Mouse (Mus musculus) midbrain, embryonic 11.5 days (tissue): ENCODE measurements at regions not wholly inside any gene's neighbourhood (a gene's known extent, or its start where the extent isn't known, plus 50 kb on each side); places are given as distances from the start of the nearest gene placed in this dataset.

ENCODE experiments used
- ATAC-seq: fragments of 200-750 bp; cut with Nextera tagmentation; 2 replicates; pipeline ENCODE4 v1.8.0; 2017; ENCODE audit warnings: moderate TSS enrichment, moderate library complexity; ENCODE audit not compliant: low FRiP score
- DNase-seq: peaks from one replicate; pipeline ENCODE4 v3.0.0; 2015; ENCODE audit warnings: low spot score; ENCODE audit errors: missing footprints
- H3K27ac ChIP-seq: fragments of 300-500 bp; sonication (generic); 2 replicates; pipeline ENCODE4 v1.5.1; 2014; ENCODE audit warnings: low read depth, low read length
- H3K27me3 ChIP-seq: fragments of 300-500 bp; sonication (generic); 2 replicates; pipeline ENCODE4 v1.6.1; 2014; ENCODE audit warnings: mild to moderate bottlenecking, low read length, moderate library complexity, mixed read lengths; ENCODE audit not compliant: control insufficient read depth, insufficient read depth
- H3K36me3 ChIP-seq: fragments of 300-500 bp; sonication (generic); 2 replicates; pipeline ENCODE4 v1.6.1; 2014; ENCODE audit warnings: mild to moderate bottlenecking, low read length, moderate library complexity, mixed read lengths; ENCODE audit not compliant: control insufficient read depth, insufficient read depth
- H3K4me1 ChIP-seq: fragments of 300-500 bp; sonication (generic); 2 replicates; pipeline ENCODE4 v1.6.1; 2014; ENCODE audit warnings: low read length; ENCODE audit not compliant: control insufficient read depth, insufficient read depth
- H3K4me2 ChIP-seq: fragments of 300-500 bp; sonication (generic); 2 replicates; pipeline ENCODE4 v1.6.1; 2014; ENCODE audit warnings: mild to moderate bottlenecking, moderate library complexity
- H3K4me3 ChIP-seq: fragments of 300-500 bp; sonication (generic); 2 replicates; pipeline ENCODE4 v1.5.1; 2014; ENCODE audit warnings: low read depth, low read length
- H3K9ac ChIP-seq: fragments of 300-500 bp; sonication (generic); 2 replicates; pipeline ENCODE4 v1.6.1; 2014; ENCODE audit warnings: low read length
- H3K9me3 ChIP-seq: fragments of 300-500 bp; sonication (generic); 2 replicates; pipeline ENCODE4 v1.6.1; 2016; ENCODE audit warnings: low read length; ENCODE audit not compliant: control insufficient read depth
- WGBS: fragments of 180-500 bp; shearing (Covaris S2); extraction: QIAGEN DNeasy Blood & Tissue Kit; methylation state at CpG from one replicate; pipeline ENCODE4 v1.1.7; 2014; 5-methylcytosine and 5-hydroxymethylcytosine counted together

GRCm38 (mm10) chr12:95173810-95174402 lies 518.1 kb upstream of the Flrt2 start:
- Histone ChIP-seq H3K27ac (no peak overlapping the region), H3K9ac (no peak overlapping the region), H3K27me3 (no peaks in the 10 kb centered on the region), H3K9me3 (no peaks in the 10 kb centered on the region), H3K36me3 (no peaks in the 10 kb centered on the region), H3K4me2 (no peak overlapping the region), H3K4me1 (no peaks in the 10 kb centered on the region), H3K4me3 (no peak overlapping the region)
- ATAC-seq: peak; percentile 70
- DNase-seq: peak; percentile 56
- 44% methylated on average over 1 of the region's 1 CpGs for WGBS

GRCm38 (mm10) chr12:95202486-95202885 lies 489.5 kb upstream of the Flrt2 start:
- 92% methylated on average over 8 of the region's 8 CpGs for WGBS
- no peak overlapping the region for H3K9ac ChIP-seq

GRCm38 (mm10) chr12:95205081-95205480 lies 486.9 kb upstream of the Flrt2 start:
- H3K36me3 ChIP-seq: no peaks in the 10 kb centered on the region
- H3K4me3 ChIP-seq: no peak overlapping the region
- no peak overlapping the region for H3K27ac ChIP-seq
- WGBS: 76% methylated on average over 3 of the region's 3 CpGs
- no peaks in the 10 kb centered on the region for H3K9me3 ChIP-seq
- H3K27me3 ChIP-seq: no peaks in the 10 kb centered on the region
- no peak overlapping the region for H3K4me2 ChIP-seq
- H3K9ac ChIP-seq: no peak overlapping the region
- ATAC-seq: no peak
- no peak for DNase-seq
- no peaks in the 10 kb centered on the region for H3K4me1 ChIP-seq

More at GRCm38 (mm10) chr12:95202486-95202885, 489.5 kb upstream of the Flrt2 start:
- Histone ChIP-seq H3K4me1 (no peaks in the 10 kb centered on the region), H3K4me2 (no peak overlapping the region), H3K4me3 (no peak overlapping the region), H3K27me3 (no peaks in the 10 kb centered on the region), H3K9me3 (no peaks in the 10 kb centered on the region), H3K36me3 (no peaks in the 10 kb centered on the region), H3K27ac (no peak overlapping the region)
- ATAC-seq: no peak
- DNase-seq: no peak

- Histone ChIP-seq H3K4me2 (no peak overlapping the region), H3K27me3 (no peaks in the 10 kb centered on the region), H3K4me3 (no peak overlapping the region), H3K27ac (no peak overlapping the region), H3K9me3 (no peaks in the 10 kb centered on the region), H3K9ac (no peak overlapping the region), H3K36me3 (no peaks in the 10 kb centered on the region), H3K4me1 (no peaks in the 10 kb centered on the region)
- WGBS: 65% methylated on average over 3 of the region's 3 CpGs
- ATAC-seq (no peak), DNase-seq (peak; percentile 60)
Observed at GRCm38 (mm10) chr12:95239158-95239779, 452.8 kb upstream of the Flrt2 start.

GRCm38 (mm10) chr12:95267187-95267586 lies 424.8 kb upstream of the Flrt2 start:
- ATAC-seq (no peak), DNase-seq (no peak)
- no peak overlapping the region for H3K9ac ChIP-seq
- H3K4me2 ChIP-seq: no peak overlapping the region
- H3K36me3 ChIP-seq: no peaks in the 10 kb centered on the region
- no peak overlapping the region for H3K4me3 ChIP-seq
- no peak overlapping the region for H3K27ac ChIP-seq
- no peaks in the 10 kb centered on the region for H3K27me3 ChIP-seq
- 68% methylated on average over 3 of the region's 3 CpGs for WGBS
- H3K9me3 ChIP-seq: no peaks in the 10 kb centered on the region
- H3K4me1 ChIP-seq: no peaks in the 10 kb centered on the region

GRCm38 (mm10) chr12:95305386-95305785 lies 386.6 kb upstream of the Flrt2 start:
- DNase-seq (no peak), ATAC-seq (no peak)
- Histone ChIP-seq H3K27ac (no peak overlapping the region), H3K9ac (no peak overlapping the region), H3K27me3 (no peaks in the 10 kb centered on the region), H3K36me3 (no peaks in the 10 kb centered on the region), H3K9me3 (no peaks in the 10 kb centered on the region), H3K4me1 (no peaks in the 10 kb centered on the region), H3K4me2 (no peak overlapping the region), H3K4me3 (no peak overlapping the region)
- 89% methylated on average over 2 of the region's 2 CpGs for WGBS

GRCm38 (mm10) chr12:95315151-95315750 lies 376.8 kb upstream of the Flrt2 start:
- no peaks in the 10 kb centered on the region; the same call in 1 of the 2 replicates for H3K36me3 ChIP-seq
- H3K27ac ChIP-seq: no peak overlapping the region
- H3K4me2 ChIP-seq: no peak overlapping the region
- H3K9ac ChIP-seq: no peak overlapping the region
- no peak overlapping the region for H3K4me3 ChIP-seq
- H3K9me3 ChIP-seq: no peaks in the 10 kb centered on the region
- no peaks in the 10 kb centered on the region for H3K4me1 ChIP-seq
- ATAC-seq: no peak
- H3K27me3 ChIP-seq: no peaks in the 10 kb centered on the region
- no peak for DNase-seq
- 86% methylated on average over 2 of the region's 2 CpGs for WGBS

- H3K4me3 ChIP-seq: no peak overlapping the region
- WGBS: 77% methylated on average over 1 of the region's 1 CpGs
Observed at GRCm38 (mm10) chr12:95316820-95317219, 375.2 kb upstream of the Flrt2 start.

GRCm38 (mm10) chr12:95321693-95322092 lies 370.3 kb upstream of the Flrt2 start:
- Histone ChIP-seq H3K27me3 (no peaks in the 10 kb centered on the region), H3K36me3 (no peaks in the 10 kb centered on the region; the same call in 1 of the 2 replicates), H3K4me1 (no peaks in the 10 kb centered on the region), H3K9me3 (no peaks in the 10 kb centered on the region), H3K4me3 (no peak overlapping the region), H3K27ac (no peak overlapping the region), H3K9ac (no peak overlapping the region), H3K4me2 (no peak overlapping the region)
- ATAC-seq (peak; percentile 83), DNase-seq (no peak)
- 72% methylated on average over 3 of the region's 3 CpGs for WGBS

More at GRCm38 (mm10) chr12:95316820-95317219, 375.2 kb upstream of the Flrt2 start:
- Histone ChIP-seq H3K4me1 (no peaks in the 10 kb centered on the region), H3K27me3 (no peaks in the 10 kb centered on the region), H3K9ac (no peak overlapping the region), H3K4me2 (no peak overlapping the region), H3K36me3 (no peaks in the 10 kb centered on the region; the same call in 1 of the 2 replicates), H3K9me3 (no peaks in the 10 kb centered on the region), H3K27ac (no peak overlapping the region)
- no peak for DNase-seq
- ATAC-seq: no peak
